8 mouse cellular contexts compared by ENCODE assay signal in the genomic region with DNA sequence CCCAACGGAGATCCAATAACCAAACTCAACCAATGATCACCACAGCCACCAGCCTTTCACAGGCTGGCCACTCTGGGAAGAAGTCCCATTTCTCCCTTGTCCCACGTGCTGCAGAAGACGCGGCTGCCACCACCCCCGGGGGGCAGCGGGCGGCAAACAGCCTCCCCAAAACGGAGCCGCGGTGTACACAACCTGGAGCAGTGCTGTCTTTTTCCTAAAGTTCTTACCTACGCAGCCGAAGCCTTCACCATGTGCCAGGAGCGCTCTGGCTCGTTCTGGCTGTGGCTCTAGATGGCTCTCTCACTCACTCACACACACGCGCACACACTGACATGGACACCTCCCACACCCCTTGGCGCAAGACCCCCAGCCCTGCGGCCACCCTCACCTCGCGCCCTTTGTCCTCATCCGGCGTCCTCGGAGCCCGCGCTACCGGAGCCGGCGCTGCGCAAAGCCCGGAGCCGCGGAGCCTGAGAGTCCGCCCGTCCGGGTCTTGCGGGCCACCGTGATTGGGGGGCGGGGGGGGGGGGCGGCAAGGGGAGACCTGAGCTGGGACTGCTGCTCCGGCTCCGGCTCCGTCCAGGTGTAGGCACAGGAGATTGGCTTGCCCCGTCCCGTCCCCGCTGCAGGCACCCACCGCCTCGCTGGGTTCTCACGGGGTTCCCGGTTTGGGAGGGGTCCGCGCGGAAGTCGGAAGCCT. TPM values are rescaled to one million over a fixed set of nuclear protein-coding genes. Genes with fewer than 3 reads are reported as not detected.
A peak's percentile ranks its signal among the peaks of the same experiment; 100 is the strongest.
DNase-seq lines count a peak whose midpoint lies in the region; TF ChIP-seq lines count a peak whose summit lies in the region.

Greb1 (minus strand) TSS at position 628 of the 700 bp plus-strand sequence.

- no peak within 1 kb of the TSS for H3K27ac ChIP-seq in small intestine, adult 2 months (ENCODE audit: insufficient read depth, low read depth, low read length)

- no peaks in the 10 kb centered on the region for H3K36me3 ChIP-seq in small intestine, adult 2 months (ENCODE audit: control insufficient read depth, insufficient read depth, low read length)

- peak within 1 kb of the TSS; percentile 66 for H3K4me3 ChIP-seq in small intestine, adult 2 months (ENCODE audit: low read depth, low read length)

- H3K27me3 ChIP-seq in small intestine, adult 2 months (ENCODE audit: control insufficient read depth, insufficient read depth, low read length), result peaks cover 17% of the 10 kb centered on the region

- under 1% methylated on average over 52 of the region's 53 CpGs for WGBS in small intestine, adult 2 months

- intact Hi-C loops in left cerebral cortex, postnatal 4 days (cut with DNase I), result no loop called here

- TF ChIP-seq CTCF in small intestine, adult 2 months (IDR thresholded peaks at IDR 0.05; ENCODE audit: extremely low read depth, insufficient read length, insufficient replicate concordance, low read depth, low read length), result no peak

- TF ChIP-seq POLR2A in small intestine, adult 2 months (IDR thresholded peaks at IDR 0.05; ENCODE audit: low read depth, low read length), result no peak

- peaks cover 4% of the 10 kb centered on the region; the same call in 1 of the 2 replicates for H3K4me1 ChIP-seq in small intestine, adult 2 months (ENCODE audit: control insufficient read depth, insufficient read depth, insufficient read length, low read length)

- DNase-seq in left cerebral cortex, postnatal 4 days, result peak; percentile 50
- no peak for DNase-seq in left cerebral cortex, adult 11 months (ENCODE audit: low spot score)
- DNase-seq in brain, adult 2 months (ENCODE audit: low read depth, low spot score), result peak; percentile 26
- peak; percentile 65 for DNase-seq in forelimb bud, embryonic 11.5 days (ENCODE audit: low read depth, low spot score)
- DNase-seq in liver, result peak; percentile 19
- DNase-seq in ovary, postnatal 10 days (ENCODE audit: low spot score), result no peak
- no peak for DNase-seq in layer of hippocampus, postnatal 36 days

RNA-seq across cellular contexts. Expression of gene Greb1, which starts in this region (rescaled TPM):
- under 1 TPM; 0.84 to 0.97 TPM for total RNA-seq in left cerebral cortex, postnatal 4 days (2021)
- polyA plus RNA-seq in small intestine, adult 2 months (2012; rRNA removed), result 2.0 and 3.5 TPM in 2 replicates
- total RNA-seq in layer of hippocampus, postnatal 36 days (2021), result under 1 TPM; 0.61 to 0.72 TPM

Comparison
In these comparisons a context has a peak if more than half of its experiments do, and no peak if none do; other contexts are left out.
1. Peak in DNase-seq in left cerebral cortex, postnatal 4 days; RNA of the gene not detected or under 1 TPM.
2. DNase-seq: peak in brain, adult 2 months (single experiment), forelimb bud, embryonic 11.5 days (single experiment) and liver (single experiment); none in left cerebral cortex, adult 11 months (single experiment), ovary, postnatal 10 days (single experiment) and layer of hippocampus, postnatal 36 days (0 of 2).